Mouse (Mus musculus): ENCODE results near the gene Armc12. TPM values are rescaled to one million over a fixed set of nuclear protein-coding genes. Genes with fewer than 3 reads are reported as not detected.

Gene Armc12
- polyA plus RNA-seq, 1 experiment from 2014 or later = not detected

- H3K9ac ChIP-seq (ENCODE audit: low read length) = no peak overlapping the region
- no peak overlapping the region for H3K4me3 ChIP-seq (ENCODE audit: low read depth, low read length)
- WGBS = 91% methylated on average over 3 of the region's 3 CpGs
- H3K9me3 ChIP-seq (ENCODE audit: control insufficient read depth, low read length) = no peaks in the 10 kb centered on the region
- H3K27me3 ChIP-seq (ENCODE audit: control insufficient read depth, insufficient read depth, low read length) = no peaks in the 10 kb centered on the region
- no peaks in the 10 kb centered on the region for H3K4me1 ChIP-seq (ENCODE audit: control insufficient read depth, insufficient read depth, low read length)
- no peak for ATAC-seq (ENCODE audit: insufficient read depth, low FRiP score, low TSS enrichment)
- DNase-seq (ENCODE audit: low spot score) = no peak
- H3K36me3 ChIP-seq (ENCODE audit: control insufficient read depth, insufficient read depth, low read length) = peaks cover 3% of the 10 kb centered on the region
- H3K4me2 ChIP-seq (ENCODE audit: low read depth) = no peak overlapping the region
- H3K27ac ChIP-seq (ENCODE audit: low read depth, low read length) = no peak overlapping the region
These were observed 55.9 kb downstream of the Armc12 start for GRCm38 (mm10) chr17:28586509-28586908.

DNA sequence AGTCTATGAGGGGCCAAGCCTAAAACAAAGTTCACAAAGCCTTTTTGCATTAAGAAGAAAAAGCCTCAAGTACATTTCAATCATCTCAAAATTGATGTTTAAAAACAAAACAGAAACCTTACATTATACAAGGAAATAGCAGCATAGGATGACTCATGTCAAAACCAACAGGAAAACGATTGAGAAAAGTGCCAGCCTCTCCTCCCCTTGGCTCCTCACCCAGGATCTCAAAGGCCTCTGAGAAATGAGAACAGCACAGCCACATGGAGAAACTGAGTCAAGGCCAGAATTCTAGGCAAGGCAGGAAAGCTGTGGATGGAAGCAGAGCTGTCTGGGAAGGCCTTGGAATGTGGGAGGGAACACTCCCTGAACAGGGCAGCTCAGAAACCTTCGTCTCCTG is 58.0 kb downstream of the Armc12 start:
- Histone ChIP-seq H3K4me3 (ENCODE audit: low read depth, low read length) (no peak overlapping the region), H3K27me3 (ENCODE audit: control insufficient read depth, insufficient read depth, low read length) (no peaks in the 10 kb centered on the region), H3K4me2 (ENCODE audit: low read depth) (no peak overlapping the region), H3K9ac (ENCODE audit: low read length) (no peak overlapping the region), H3K4me1 (ENCODE audit: control insufficient read depth, insufficient read depth, low read length) (no peaks in the 10 kb centered on the region), H3K27ac (ENCODE audit: low read depth, low read length) (no peak overlapping the region), H3K9me3 (ENCODE audit: control insufficient read depth, low read length) (no peaks in the 10 kb centered on the region), H3K36me3 (ENCODE audit: control insufficient read depth, insufficient read depth, low read length) (peaks cover 12% of the 10 kb centered on the region)
- 85% methylated on average over 2 of the region's 2 CpGs for WGBS
- ATAC-seq (ENCODE audit: insufficient read depth, low FRiP score, low TSS enrichment) (no peak), DNase-seq (ENCODE audit: low spot score) (no peak)

Small RNA genes lying within 50 kb of the gene (microRNA-seq; reads per million reads assigned to microRNA genes)
- gene Gm25195 (not detected), gene Mir6969 (not detected)

Other genes with a start within 250 kb of the Armc12 start
- 23.2 and 23.7 TPM in 2 replicates for gene Fance, start 217.3 kb upstream of the Armc12 start, polyA plus RNA-seq (2014; fragmentation: Nextera tagmentation; extraction: Ambion mirVana)
- gene Rpl10a, start 202.3 kb upstream of the Armc12 start, polyA plus RNA-seq (2014; fragmentation: Nextera tagmentation; extraction: Ambion mirVana) = 478 TPM in 2 replicates
- gene Tead3, start 180.0 kb upstream of the Armc12 start, polyA plus RNA-seq (2014; fragmentation: Nextera tagmentation; extraction: Ambion mirVana) = 4.5 and 4.6 TPM in 2 replicates
- gene Tulp1, start 165.6 kb upstream of the Armc12 start, polyA plus RNA-seq (2014; fragmentation: Nextera tagmentation; extraction: Ambion mirVana) = 3.3 and 5.0 TPM in 2 replicates
- gene Fkbp5, start 13.3 kb upstream of the Armc12 start, polyA plus RNA-seq (2014; fragmentation: Nextera tagmentation; extraction: Ambion mirVana) = 9.7 and 11.2 TPM in 2 replicates
- not detected in 2 replicates for gene Clpsl2, start 18.6 kb downstream of the Armc12 start, polyA plus RNA-seq (2014; fragmentation: Nextera tagmentation; extraction: Ambion mirVana)
- not detected in 2 replicates for gene Clps, start 30.0 kb downstream of the Armc12 start, polyA plus RNA-seq (2014; fragmentation: Nextera tagmentation; extraction: Ambion mirVana)
- 1.8 and 2.4 TPM in 2 replicates for gene Lhfpl5, start 44.8 kb downstream of the Armc12 start, polyA plus RNA-seq (2014; fragmentation: Nextera tagmentation; extraction: Ambion mirVana)
- gene Srpk1, start 91.9 kb downstream of the Armc12 start, polyA plus RNA-seq (2014; fragmentation: Nextera tagmentation; extraction: Ambion mirVana) = 109 and 117 TPM in 2 replicates
- 0.62 and 0.80 TPM in 2 replicates for gene Slc26a8, start 159.4 kb downstream of the Armc12 start, polyA plus RNA-seq (2014; fragmentation: Nextera tagmentation; extraction: Ambion mirVana)
- 46.6 and 52.5 TPM in 2 replicates for gene Mapk14, start 160.5 kb downstream of the Armc12 start, polyA plus RNA-seq (2014; fragmentation: Nextera tagmentation; extraction: Ambion mirVana)
- 0.95 and 1.1 TPM in 2 replicates for gene AC170998.1, start 195.3 kb downstream of the Armc12 start, polyA plus RNA-seq (2014; fragmentation: Nextera tagmentation; extraction: Ambion mirVana)
- gene Mapk13, start 238.5 kb downstream of the Armc12 start, polyA plus RNA-seq (2014; fragmentation: Nextera tagmentation; extraction: Ambion mirVana) = 1.8 and 2.7 TPM in 2 replicates

All from neural tube, embryonic 11.5 days (tissue).